Mouse (Mus musculus): ENCODE measurements at regions not wholly inside any gene's neighbourhood (a gene's known extent, or its start where the extent isn't known, plus 50 kb on each side); places are given as distances from the start of the nearest gene placed in this dataset. TPM values are rescaled to one million over a fixed set of nuclear protein-coding genes. Genes with fewer than 3 reads are reported as not detected.
"Not testable (repeated sequence)": the region's sequence is repeated elsewhere in the genome, so short reads cannot be mapped to it uniquely, and the experiment has no call there.

DNA sequence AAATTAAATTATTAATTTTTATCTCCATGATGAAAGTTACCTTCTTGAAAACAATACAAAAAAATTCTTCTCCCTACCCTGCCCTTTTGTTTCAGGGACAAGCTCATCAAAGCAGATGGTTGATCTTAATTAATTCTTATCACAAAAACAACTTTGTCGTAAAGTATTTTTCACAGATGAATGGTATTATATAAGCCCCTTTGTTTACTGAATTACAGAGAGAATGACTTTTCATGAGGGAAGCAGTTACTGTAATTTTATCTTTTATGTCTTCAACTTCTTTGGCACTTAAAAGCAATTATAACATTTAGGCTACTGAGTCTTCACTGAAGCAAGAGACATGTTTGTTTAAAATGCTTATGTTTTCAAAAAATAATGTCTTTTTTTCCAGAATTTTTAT lies 1303.5 kb upstream of the Got2 start:
- no peaks in the 10 kb centered on the region for H3K9me3 ChIP-seq (ENCODE audit: control insufficient read depth, low read length)
- H3K27ac ChIP-seq (ENCODE audit: low read depth, low read length) = no peak overlapping the region
- H3K36me3 ChIP-seq (ENCODE audit: control insufficient read depth, insufficient read depth, low read length) = no peaks in the 10 kb centered on the region
- no peak overlapping the region for H3K4me2 ChIP-seq (replicated peaks; ENCODE audit: low read depth, low read length)
- H3K4me3 ChIP-seq (ENCODE audit: low read length) = no peak overlapping the region
- H3K27me3 ChIP-seq (ENCODE audit: control insufficient read depth, insufficient read depth, low read length) = no peaks in the 10 kb centered on the region
- no peak overlapping the region for H3K9ac ChIP-seq (ENCODE audit: low read depth, low read length)
- no peak for ATAC-seq (ENCODE audit: low FRiP score, low TSS enrichment)
- 83% methylated on average over 1 of the region's 1 CpGs for WGBS
- no peaks in the 10 kb centered on the region for H3K4me1 ChIP-seq (ENCODE audit: control insufficient read depth, insufficient read depth, low read length)

DNA sequence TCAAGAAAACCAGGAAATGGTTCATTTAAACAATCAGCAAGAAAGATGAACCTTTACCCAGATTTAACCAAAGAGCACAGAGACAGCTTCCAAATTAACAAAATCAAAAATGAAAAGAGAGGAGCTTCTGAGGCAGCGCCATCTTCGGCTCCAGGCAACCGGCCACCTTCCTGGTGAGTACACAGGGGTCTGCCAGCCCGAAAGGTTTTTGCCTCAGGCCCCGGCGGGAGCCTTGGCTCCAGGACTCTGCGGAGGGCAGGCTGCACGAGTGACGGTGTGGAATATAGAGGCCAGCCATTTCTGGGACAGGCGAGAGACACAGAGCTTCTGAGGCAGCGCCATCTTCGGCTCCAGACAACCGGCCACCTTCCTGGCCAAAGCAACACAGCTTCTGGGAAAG lies 1295.5 kb upstream of the Got2 start:
- not testable (repeated sequence) for H3K4me1 ChIP-seq (ENCODE audit: control insufficient read depth, insufficient read depth, low read length); H3K9ac ChIP-seq (ENCODE audit: low read depth, low read length); H3K9me3 ChIP-seq (ENCODE audit: control insufficient read depth, low read length); H3K4me2 ChIP-seq (replicated peaks; ENCODE audit: low read depth, low read length); H3K27ac ChIP-seq (ENCODE audit: low read depth, low read length); H3K27me3 ChIP-seq (ENCODE audit: control insufficient read depth, insufficient read depth, low read length); H3K4me3 ChIP-seq (ENCODE audit: low read length); H3K36me3 ChIP-seq (ENCODE audit: control insufficient read depth, insufficient read depth, low read length); ATAC-seq (ENCODE audit: low FRiP score, low TSS enrichment)
- WGBS = 93% methylated on average over 13 of the region's 13 CpGs

DNA sequence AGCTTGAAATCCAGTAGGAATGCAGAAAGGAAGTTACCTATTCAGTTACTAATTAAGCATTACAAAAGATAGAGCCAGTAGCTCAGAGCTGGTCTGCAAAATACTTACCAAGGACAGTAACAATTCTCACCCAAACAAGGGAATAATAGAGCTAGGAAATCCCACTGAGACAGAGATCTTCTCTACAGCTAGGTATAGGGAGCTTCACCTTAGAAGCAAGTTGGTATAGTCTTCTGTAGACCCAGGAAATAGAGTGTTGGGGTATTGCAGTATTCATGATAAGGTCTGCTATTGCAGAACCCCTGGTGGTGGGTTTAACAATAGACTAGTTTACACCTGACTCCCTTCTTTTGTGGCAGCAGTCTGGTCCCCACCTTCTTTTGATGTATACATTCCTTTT lies 1294.1 kb upstream of the Got2 start:
- H3K9me3 ChIP-seq (ENCODE audit: control insufficient read depth, low read length); H3K4me2 ChIP-seq (replicated peaks; ENCODE audit: low read depth, low read length); H3K4me1 ChIP-seq (ENCODE audit: control insufficient read depth, insufficient read depth, low read length); H3K36me3 ChIP-seq (ENCODE audit: control insufficient read depth, insufficient read depth, low read length); H3K27ac ChIP-seq (ENCODE audit: low read depth, low read length); ATAC-seq (ENCODE audit: low FRiP score, low TSS enrichment); H3K9ac ChIP-seq (ENCODE audit: low read depth, low read length); H3K27me3 ChIP-seq (ENCODE audit: control insufficient read depth, insufficient read depth, low read length); H3K4me3 ChIP-seq (ENCODE audit: low read length): not testable (repeated sequence)

Small RNA genes lying in the stretch of these regions (microRNA-seq; reads per million reads assigned to microRNA genes)
- gene Gm26399 = not detected

Measured in kidney, embryonic 14.5 days (tissue).